Mouse (Mus musculus) embryonic facial prominence, embryonic 14.5 days (tissue): ENCODE measurements around the gene Gal3st2b. TPM values are rescaled to one million over a fixed set of nuclear protein-coding genes. Genes with fewer than 3 reads are reported as not detected.
"Not testable (repeated sequence)": the region's sequence is repeated elsewhere in the genome, so short reads cannot be mapped to it uniquely, and the experiment has no call there.

Experiments
- ATAC-seq: fragments of 200-750 bp; cut with Nextera tagmentation; 2 replicates; pipeline ENCODE4 v1.8.0; 2017; ENCODE audit warnings: low read depth, moderate number of reproducible peaks, moderate TSS enrichment
- DNase-seq: peaks from one replicate; pipeline ENCODE4 v3.0.0-alpha.2; 2015; ENCODE audit warnings: low spot score
- H3K27ac ChIP-seq: fragments of 300-500 bp; sonication (generic); replicated peaks from 2 replicates; pipeline ENCODE4 v1.5.1; 2014; ENCODE audit warnings: low read depth, mild to moderate bottlenecking, low read length, moderate library complexity
- H3K27me3 ChIP-seq: fragments of 300-500 bp; sonication (generic); replicated peaks from 2 replicates; pipeline ENCODE4 v1.6.1; 2014; ENCODE audit warnings: low read length; ENCODE audit not compliant: control insufficient read depth, insufficient read depth
- H3K36me3 ChIP-seq: fragments of 300-500 bp; sonication (generic); 2 replicates; pipeline ENCODE4 v1.6.1; 2014; ENCODE audit warnings: low read length, mixed read lengths; ENCODE audit not compliant: control insufficient read depth, insufficient read depth
- H3K4me1 ChIP-seq: fragments of 300-500 bp; sonication (generic); 2 replicates; pipeline ENCODE4 v1.6.1; 2014; ENCODE audit warnings: antibody characterized with exemption, low read length; ENCODE audit not compliant: control insufficient read depth, insufficient read depth
- H3K4me2 ChIP-seq: fragments of 300-500 bp; sonication (generic); 2 replicates; pipeline ENCODE4 v1.6.1; 2014; ENCODE audit warnings: low read depth, mild to moderate bottlenecking, low read length, moderate library complexity, mixed read lengths
- H3K4me3 ChIP-seq: fragments of 300-500 bp; sonication (generic); 2 replicates; pipeline ENCODE4 v1.5.1; 2014; ENCODE audit warnings: low read depth, mild to moderate bottlenecking, low read length
- H3K9ac ChIP-seq: fragments of 300-500 bp; sonication (generic); 2 replicates; pipeline ENCODE4 v1.6.1; 2014; ENCODE audit warnings: low read depth, mild to moderate bottlenecking, low read length, moderate library complexity, mixed read lengths
- H3K9me3 ChIP-seq: fragments of 300-500 bp; sonication (generic); 2 replicates; pipeline ENCODE4 v1.6.1; 2016; ENCODE audit warnings: low read length; ENCODE audit not compliant: control insufficient read depth
- WGBS: fragments of 180-500 bp; shearing (Covaris S2); extraction: QIAGEN DNeasy Blood & Tissue Kit; methylation state at CpG from one replicate; pipeline ENCODE4 v1.1.7; 2014; 5-methylcytosine and 5-hydroxymethylcytosine counted together
- polyA plus RNA-seq: library from polyadenylated mRNA; unstranded; fragments of >200 nt; fragmentation: Nextera tagmentation; extraction: Ambion mirVana; gene quantifications from 2 replicates; pipeline ENCODE4 v1.2.1, GENCODE M21; 2014

Gal3st2b gene
- 0.25 TPM in 1 of 2 replicates, not detected in the other for polyA plus RNA-seq

DNA sequence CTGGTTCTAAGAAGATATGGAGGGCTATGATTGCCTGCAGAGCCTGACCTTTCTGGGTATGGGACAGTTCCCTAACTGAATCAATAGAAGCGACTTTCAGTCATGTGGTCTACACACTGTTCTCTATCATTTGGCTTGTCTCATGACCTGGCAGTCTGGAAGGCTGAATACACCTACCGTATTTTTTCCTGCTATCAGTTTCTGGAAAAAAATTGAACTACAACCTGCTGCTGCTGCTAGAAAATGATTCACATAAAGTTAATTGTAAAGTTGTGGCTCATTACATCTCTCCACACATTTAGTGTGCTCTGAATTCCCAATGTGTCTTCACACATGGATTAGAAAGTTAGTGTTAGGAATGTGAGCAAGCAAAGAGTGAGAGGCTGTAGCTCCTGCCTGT is at the start of gene Gal3st2b:
Gal3st2b (plus strand) TSS at position 301 of the 400 bp plus-strand sequence.
- 81% methylated on average over 2 of the region's 2 CpGs for WGBS
- not testable (repeated sequence) for H3K4me3 ChIP-seq, H3K27me3 ChIP-seq, H3K4me2 ChIP-seq, DNase-seq, H3K36me3 ChIP-seq, H3K4me1 ChIP-seq, H3K9me3 ChIP-seq, H3K27ac ChIP-seq, ATAC-seq, H3K9ac ChIP-seq

DNA sequence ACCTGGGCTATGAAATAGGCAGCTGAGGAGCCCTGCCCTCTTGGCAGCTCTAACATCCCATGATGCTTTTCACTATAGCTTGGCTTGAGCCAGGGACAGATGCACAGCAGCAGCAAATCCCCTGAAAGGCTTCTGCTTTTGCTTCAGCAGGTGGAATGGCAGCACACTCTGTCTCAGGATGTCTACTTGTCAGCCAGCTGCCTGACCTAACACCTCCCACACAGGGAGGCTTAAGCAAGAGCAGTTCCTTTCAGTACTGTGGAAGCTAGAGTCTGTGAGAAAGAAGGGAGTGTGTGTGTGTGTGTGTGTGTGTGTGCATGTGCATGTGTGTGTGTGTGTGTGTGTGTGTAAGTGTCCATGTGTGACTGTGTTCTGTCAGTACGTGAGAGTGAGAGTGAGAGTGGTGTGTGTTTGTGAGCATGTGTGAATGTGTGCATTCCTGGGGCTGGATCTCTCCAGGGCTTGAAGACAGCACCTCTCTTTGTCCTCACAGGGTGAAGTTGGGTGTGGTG is 46.5 kb upstream of the Gal3st2b start:
- H3K4me2 ChIP-seq, H3K36me3 ChIP-seq, DNase-seq, H3K9ac ChIP-seq, H3K4me3 ChIP-seq, H3K27me3 ChIP-seq, H3K27ac ChIP-seq, ATAC-seq, H3K9me3 ChIP-seq, H3K4me1 ChIP-seq: not testable (repeated sequence)
- WGBS = 80% methylated on average over 1 of the region's 1 CpGs

DNA sequence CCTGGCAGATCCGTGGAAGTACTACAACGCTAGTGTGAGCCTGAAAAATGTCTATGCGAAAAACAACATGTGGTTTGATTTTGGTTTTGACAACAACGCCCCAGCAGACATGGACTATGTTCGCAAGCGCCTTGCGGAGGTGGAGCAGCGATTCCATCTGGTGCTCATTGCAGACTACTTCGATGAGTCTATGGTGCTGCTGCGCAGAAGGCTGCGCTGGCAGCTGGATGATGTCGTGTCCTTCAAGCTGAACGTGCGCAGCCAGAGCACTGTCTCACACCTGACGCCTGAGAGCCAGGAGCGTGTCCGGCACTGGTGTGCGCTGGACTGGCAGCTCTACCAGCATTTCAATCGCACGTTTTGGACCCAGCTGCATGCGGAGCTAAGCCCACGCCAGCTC is 43.7 kb upstream of the Gal3st2b start:
- not testable (repeated sequence) for H3K4me3 ChIP-seq, H3K27me3 ChIP-seq, ATAC-seq, H3K4me1 ChIP-seq, H3K4me2 ChIP-seq, H3K9me3 ChIP-seq, H3K27ac ChIP-seq, DNase-seq, H3K9ac ChIP-seq, H3K36me3 ChIP-seq
- 71% methylated on average over 8 of the region's 22 CpGs for WGBS

DNA sequence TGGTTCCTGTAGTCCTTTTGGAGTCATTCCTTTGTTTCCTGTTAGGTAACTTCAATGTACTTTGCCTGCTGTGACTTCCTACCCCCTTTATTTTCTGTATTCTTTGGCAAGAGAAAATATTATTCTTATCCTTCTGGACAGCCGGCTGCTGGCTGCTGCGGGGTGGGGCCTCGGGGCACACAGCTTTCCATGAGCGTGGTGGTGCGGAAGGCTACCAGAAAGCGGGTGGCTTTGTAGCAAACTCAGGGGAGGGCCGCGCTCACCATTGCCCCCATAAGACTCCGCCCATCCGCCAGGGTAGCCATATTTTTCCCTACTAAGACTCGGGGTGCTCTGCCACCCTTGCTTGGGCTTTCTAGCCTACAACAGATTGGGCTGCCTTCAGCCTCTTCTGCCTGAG is 36.3 kb upstream of the Gal3st2b start:
- DNase-seq, H3K4me2 ChIP-seq, H3K9me3 ChIP-seq, H3K4me3 ChIP-seq, ATAC-seq, H3K27me3 ChIP-seq, H3K9ac ChIP-seq, H3K36me3 ChIP-seq, H3K27ac ChIP-seq, H3K4me1 ChIP-seq: not testable (repeated sequence)
- no CpG with 5 or more reads among the region's 11 CpGs for WGBS

DNA sequence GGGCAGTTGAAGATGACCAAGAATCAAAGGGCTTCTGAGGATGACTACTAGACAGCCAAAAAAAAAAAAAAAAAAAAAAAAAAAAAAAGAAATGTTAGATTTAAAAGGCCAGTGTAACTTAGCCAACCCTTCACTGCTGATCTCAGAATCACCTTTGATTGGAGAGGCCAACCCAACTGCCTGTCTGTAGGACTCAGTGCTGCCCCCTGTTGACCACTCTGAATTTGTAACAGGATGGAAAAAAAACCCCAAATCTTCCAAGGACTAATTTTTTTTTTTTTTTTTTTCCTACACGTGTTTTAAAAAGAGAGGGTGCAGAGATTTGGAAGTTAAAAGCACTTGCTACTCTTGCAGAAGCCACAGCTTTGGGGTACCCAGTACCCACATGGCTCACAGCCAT is 27.2 kb upstream of the Gal3st2b start:
- not testable (repeated sequence) for H3K9ac ChIP-seq, H3K4me3 ChIP-seq, ATAC-seq, H3K27me3 ChIP-seq, H3K27ac ChIP-seq, H3K9me3 ChIP-seq, DNase-seq, H3K36me3 ChIP-seq, H3K4me2 ChIP-seq, H3K4me1 ChIP-seq
- WGBS = 69% methylated on average over 1 of the region's 1 CpGs

DNA sequence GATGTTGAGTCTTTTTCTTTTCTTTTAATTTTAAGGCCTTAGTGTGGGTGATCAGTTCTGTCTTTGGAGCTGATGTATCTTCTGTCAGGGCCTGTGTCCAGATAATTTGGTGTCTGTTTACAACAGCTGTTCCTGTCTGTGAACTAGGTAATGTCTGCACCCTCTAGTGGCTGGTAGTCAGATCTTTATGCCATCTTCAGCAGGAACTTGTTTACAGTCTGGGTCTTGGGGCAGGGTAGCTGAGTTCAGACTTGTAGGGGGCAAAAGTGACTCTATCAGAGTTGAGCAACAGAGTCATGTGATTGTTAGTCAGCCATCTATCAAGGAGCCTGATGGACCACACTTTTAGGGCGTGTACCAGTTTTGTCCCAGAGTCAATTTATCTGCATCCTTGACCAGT is 20.7 kb upstream of the Gal3st2b start:
- H3K4me3 ChIP-seq, H3K27me3 ChIP-seq, H3K9ac ChIP-seq, ATAC-seq, H3K4me2 ChIP-seq, H3K27ac ChIP-seq, H3K36me3 ChIP-seq, H3K9me3 ChIP-seq, H3K4me1 ChIP-seq, DNase-seq: not testable (repeated sequence)
- WGBS = no CpG with 5 or more reads among the region's 1 CpGs

DNA sequence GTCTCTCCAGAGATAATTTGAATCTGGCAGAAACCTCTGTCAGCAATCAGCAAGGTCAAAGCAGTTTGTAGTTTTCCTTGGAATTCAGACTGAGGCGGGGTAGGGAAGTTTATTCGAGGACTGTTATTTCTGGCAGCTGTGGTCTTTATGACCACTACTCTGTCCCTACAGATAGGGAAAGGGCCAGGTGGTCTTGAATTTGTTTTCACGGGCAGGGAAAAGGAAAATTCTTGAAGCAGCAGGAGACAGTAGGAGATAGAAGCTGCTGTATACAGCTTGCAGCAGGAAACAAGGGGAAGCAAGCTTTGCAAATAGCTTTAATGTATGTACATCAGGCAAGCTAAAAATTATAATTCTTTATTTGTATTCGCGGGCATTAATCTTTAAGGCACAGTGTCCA is 16.8 kb upstream of the Gal3st2b start:
- not testable (repeated sequence) for ATAC-seq
- WGBS = 39% methylated on average over 3 of the region's 5 CpGs

DNA sequence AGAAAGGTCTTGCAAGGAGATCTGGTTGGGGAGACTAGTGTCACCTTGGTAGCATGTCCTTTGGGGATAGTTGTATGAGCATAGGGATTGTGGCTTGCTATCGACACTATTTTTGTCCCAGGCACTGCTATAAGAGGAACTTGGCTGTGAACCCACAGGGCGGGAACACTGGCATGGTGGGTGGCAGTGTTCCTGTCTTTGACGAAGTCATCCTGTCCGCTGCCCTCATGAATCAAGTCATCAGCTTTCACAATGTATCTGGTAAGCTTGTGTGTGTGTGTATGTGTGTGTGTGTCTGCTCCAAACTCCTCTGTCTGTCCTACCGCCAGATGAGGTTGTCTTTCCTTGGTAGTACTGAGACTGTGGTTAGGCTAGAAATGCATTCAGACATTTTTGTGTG is 11.4 kb upstream of the Gal3st2b start:
- H3K4me1 ChIP-seq, H3K27ac ChIP-seq, H3K36me3 ChIP-seq, H3K9ac ChIP-seq, ATAC-seq, H3K27me3 ChIP-seq, H3K9me3 ChIP-seq, H3K4me2 ChIP-seq, H3K4me3 ChIP-seq, DNase-seq: not testable (repeated sequence)
- WGBS = 92% methylated on average over 2 of the region's 5 CpGs

More for the DNA sequence above, 16.8 kb upstream of the Gal3st2b start:
- H3K9ac ChIP-seq, DNase-seq, H3K27ac ChIP-seq, H3K9me3 ChIP-seq, H3K4me3 ChIP-seq, H3K36me3 ChIP-seq, H3K4me2 ChIP-seq, H3K27me3 ChIP-seq, H3K4me1 ChIP-seq: not testable (repeated sequence)

DNA sequence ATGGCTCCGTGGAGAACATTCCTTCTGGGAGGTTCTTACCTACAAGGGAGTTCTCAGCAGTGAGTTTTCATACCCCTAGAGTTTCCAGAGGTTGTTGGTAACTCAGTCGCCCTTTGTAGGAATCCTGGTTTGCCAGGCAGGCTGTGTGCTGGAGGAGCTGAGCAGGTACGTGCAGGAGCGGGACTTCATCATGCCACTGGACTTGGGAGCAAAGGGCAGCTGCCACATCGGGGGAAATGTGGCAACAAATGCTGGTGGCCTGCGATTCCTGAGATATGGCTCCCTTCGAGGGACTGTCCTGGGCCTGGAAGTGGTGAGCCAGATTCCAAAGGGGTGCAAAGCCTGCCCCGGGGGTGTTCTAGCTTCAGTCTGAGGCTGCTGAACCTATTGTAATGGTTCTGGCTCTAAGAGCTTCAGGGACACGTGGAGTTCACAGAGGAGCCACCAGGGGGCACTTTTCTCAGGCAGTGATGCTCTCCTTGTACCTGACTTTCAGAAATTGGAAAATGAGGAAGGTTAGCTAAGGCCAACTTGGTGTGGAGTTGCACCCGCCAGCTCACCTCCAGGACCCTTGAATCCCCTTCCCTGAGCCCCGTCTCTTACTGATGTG is 9.0 kb upstream of the Gal3st2b start:
- DNase-seq, H3K36me3 ChIP-seq, H3K27ac ChIP-seq, H3K27me3 ChIP-seq, H3K4me2 ChIP-seq, H3K4me1 ChIP-seq, H3K9me3 ChIP-seq, H3K9ac ChIP-seq, H3K4me3 ChIP-seq, ATAC-seq: not testable (repeated sequence)
- no CpG with 5 or more reads among the region's 11 CpGs for WGBS
